Mouse (Mus musculus) cerebellum, adult 9-10 months (tissue): Measurements from ENCODE around the gene Foxn3.

Source experiments
- DNase-seq: peaks from one replicate; pipeline ENCODE4 v3.0.0; 2022

Foxn3 gene

DNA sequence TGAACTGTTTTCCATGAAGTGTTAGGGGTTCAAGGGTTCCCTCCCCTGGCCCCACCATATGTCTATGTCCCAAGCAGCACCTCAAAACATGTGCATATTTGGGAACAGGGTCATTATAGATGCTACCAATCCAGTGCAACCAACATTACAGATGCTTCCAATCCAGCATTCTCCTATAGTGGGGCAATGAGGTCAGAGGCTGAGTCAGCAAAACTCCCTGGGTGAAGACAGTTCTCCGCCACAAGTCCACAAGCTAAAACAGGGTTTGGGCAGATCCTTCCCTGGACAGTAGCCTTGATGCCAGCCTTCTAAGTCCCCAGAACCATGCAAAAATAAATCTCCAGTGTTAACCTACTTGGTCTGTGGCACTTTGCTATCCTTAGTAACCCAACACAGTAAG lies 320.1 kb downstream of the Foxn3 start:
- DNase-seq = no peak

DNA sequence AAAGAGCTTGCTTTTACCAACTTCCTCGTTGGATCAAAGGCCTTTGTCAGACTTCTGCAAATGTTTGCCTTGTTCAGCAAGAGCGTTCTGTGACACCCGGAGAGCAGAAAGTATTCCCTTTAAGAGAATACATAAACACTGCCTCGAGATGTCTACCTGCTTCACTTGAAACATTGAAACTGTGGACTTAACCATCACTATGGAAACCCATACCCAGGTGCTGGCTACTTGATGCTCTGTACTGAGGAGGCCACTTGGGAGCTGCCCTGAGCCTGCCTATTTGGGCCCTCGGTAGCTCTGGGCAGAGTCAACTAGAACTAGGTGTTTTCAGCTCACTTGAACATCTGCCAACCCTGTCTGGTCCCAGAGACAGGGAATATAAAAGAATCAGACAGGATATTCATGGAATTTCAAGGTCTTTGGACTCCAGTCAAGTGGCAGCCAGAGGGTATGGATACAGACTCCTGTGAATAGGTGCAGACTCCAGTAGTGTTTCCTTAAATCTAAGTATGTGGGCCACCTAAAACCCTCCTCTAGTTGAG lies 323.1 kb downstream of the Foxn3 start:
- DNase-seq = peak; percentile 62

GRCm38 (mm10) chr12:99239735-99240134 lies 323.6 kb downstream of the Foxn3 start:
- DNase-seq = no peak

DNA sequence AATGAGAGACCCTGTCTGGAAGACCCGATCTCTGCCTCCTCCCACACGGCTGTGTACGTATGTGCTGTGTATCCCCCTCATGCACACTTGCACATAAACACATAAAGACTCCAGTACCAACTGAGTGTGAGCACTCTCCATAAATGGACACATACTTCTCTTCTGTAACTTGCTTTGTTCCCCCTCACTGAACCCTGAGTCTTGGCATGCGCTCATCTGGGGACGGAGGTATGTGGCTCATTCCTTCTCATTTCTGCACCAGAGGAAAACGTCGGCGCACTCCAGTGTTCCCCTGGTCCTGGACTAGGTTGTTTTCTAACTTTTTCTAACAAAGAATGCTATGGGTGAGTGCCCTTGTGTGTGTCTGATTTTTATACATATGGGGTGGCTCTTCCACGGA lies 325.9 kb downstream of the Foxn3 start:
- DNase-seq = no peak

- DNase-seq = no peak
Measured at GRCm38 (mm10) chr12:99234346-99234745, 329.0 kb downstream of the Foxn3 start.

DNA sequence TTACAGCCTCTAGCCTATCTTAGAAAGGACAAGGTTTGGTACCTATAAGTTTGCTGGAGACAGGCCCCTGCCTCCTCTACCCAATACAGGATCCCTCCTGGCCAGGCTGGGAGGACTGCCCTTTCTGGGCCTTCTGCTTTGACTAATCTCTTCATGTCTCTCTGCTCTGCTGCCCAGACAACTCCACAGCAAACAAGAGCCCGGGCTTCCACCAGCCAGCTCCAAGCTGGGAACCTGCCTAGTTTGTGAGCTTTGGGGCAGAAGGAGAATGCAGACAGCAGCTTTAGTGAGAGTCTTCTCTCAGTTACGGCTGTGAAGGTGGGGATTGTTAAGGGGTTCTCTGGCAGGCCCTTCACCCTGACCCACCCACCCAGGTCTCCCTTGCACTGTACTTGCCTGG lies 330.0 kb downstream of the Foxn3 start:
- DNase-seq = no peak

- DNase-seq = no peak
Measured at GRCm38 (mm10) chr12:99232478-99232877, 330.9 kb downstream of the Foxn3 start.

DNA sequence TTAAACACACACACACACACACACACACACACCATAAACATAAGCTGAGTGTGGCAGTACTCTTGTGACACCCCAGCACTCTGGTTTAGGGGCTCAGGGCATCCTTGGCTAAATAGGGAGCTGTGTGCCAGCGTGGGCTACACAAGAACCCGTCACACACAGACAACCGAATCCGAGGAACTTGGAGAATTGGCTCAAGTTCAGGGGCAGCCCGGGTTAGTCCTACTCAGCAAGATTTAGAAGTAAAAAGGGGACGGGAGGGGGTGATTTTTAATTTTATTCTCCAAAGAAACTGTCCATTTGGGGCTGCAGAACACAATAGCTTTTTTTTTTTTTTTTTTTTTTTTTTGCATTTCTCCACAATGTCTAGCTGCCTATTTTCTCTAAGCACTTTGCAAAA lies 332.1 kb downstream of the Foxn3 start:
- DNase-seq = no peak

DNA sequence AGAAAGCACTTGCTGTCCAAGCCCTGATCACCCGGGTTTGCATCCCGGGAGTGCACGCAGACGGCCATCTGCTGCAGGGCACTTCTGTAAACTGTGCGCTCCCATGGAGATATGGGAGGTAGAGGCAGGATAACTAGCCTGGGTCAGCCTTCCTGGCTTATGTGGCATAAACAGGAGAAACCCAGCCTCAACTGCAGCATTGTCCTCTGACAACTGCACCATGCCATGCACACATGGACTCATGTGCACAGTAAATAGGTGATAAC lies 332.7 kb downstream of the Foxn3 start:
- no peak for DNase-seq

GRCm38 (mm10) chr12:99229973-99230782 lies 333.2 kb downstream of the Foxn3 start:
- DNase-seq = no peak

GRCm38 (mm10) chr12:99227313-99227952 lies 335.9 kb downstream of the Foxn3 start:
- DNase-seq = no peak

- DNase-seq = no peak
Measured at GRCm38 (mm10) chr12:99224863-99225603, 338.3 kb downstream of the Foxn3 start.

GRCm38 (mm10) chr12:99221087-99221846 lies 342.1 kb downstream of the Foxn3 start:
- no peak for DNase-seq

- no peak for DNase-seq
Measured at GRCm38 (mm10) chr12:99220333-99220732, 343.0 kb downstream of the Foxn3 start.

GRCm38 (mm10) chr12:99219812-99220211 lies 343.6 kb downstream of the Foxn3 start:
- no peak for DNase-seq

GRCm38 (mm10) chr12:99217145-99217698 lies 346.2 kb downstream of the Foxn3 start:
- peak; percentile 69 for DNase-seq

- DNase-seq = peak; percentile 81
Measured at GRCm38 (mm10) chr12:99216341-99216761, 347.0 kb downstream of the Foxn3 start.

GRCm38 (mm10) chr12:99215521-99216255 lies 347.7 kb downstream of the Foxn3 start:
- DNase-seq = peak; percentile 98

DNA sequence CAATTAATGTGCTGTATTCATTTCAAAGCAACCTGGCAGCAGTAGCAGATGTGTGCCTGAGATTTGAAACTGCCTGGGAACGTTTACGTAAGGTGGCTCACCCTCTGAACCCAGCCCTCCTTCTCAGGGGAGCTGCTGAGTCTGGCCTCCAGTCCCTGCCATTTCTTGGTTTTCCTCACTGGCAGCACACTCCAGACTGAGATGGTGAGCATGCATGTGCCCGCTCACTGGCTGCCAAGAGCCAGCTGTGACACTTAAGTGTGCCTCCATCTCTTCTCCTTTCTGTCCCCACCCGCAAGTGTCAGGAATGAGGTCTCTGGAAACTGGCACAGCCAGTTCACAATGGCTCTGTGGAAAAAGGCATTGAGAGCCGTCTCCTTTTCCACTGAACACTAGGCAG lies 349.3 kb downstream of the Foxn3 start:
- DNase-seq = peak; percentile 52

- DNase-seq = no peak
Measured at GRCm38 (mm10) chr12:99213218-99213617, 350.2 kb downstream of the Foxn3 start.

DNA sequence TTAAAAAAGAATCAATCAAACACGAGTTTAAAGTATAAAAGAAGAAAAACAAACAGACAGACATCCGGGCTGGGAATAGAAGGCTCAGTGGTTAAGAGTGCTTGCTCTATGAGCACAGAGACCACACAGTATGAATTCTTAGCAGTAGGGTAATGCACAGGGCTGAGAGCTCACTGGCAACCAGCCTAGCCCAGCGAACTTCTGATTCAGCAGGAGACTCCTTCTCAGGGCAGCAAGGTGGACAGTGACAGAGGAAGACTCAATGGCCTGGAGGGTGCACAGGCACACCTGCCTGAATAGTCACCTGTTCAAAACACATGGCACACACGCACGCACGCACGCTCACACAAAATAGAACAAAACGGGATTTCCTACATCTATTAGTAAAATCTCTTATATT lies 353.6 kb downstream of the Foxn3 start:
- no peak for DNase-seq

DNA sequence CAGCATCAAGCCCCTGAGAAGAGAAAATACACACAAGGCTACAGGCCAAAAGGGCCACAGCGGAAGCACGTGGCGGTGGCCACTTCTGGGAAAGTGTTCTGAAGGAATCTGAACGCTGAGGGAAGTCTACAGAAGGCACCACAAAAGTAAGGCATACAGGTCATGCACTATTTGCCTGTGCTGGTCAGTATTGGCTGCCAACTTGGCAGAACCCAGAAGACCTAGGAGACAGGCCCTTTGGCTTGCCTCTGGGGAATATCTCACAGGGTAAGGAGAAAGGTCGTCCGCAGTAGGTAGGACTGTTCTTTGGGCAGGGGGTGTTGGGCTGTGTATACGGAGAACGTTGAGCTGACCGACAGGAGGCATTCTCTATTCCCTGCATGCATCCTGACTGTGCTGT lies 355.1 kb downstream of the Foxn3 start:
- DNase-seq = no peak
